Mouse (Mus musculus): ENCODE measurements around the gene Tex11. TPM values are rescaled to one million over a fixed set of nuclear protein-coding genes. Genes with fewer than 3 reads are reported as not detected.

Tex11 gene
- not detected in 2 replicates for polyA plus RNA-seq (2015; fragmentation: Nextera tagmentation; extraction: Ambion mirVana)

DNA sequence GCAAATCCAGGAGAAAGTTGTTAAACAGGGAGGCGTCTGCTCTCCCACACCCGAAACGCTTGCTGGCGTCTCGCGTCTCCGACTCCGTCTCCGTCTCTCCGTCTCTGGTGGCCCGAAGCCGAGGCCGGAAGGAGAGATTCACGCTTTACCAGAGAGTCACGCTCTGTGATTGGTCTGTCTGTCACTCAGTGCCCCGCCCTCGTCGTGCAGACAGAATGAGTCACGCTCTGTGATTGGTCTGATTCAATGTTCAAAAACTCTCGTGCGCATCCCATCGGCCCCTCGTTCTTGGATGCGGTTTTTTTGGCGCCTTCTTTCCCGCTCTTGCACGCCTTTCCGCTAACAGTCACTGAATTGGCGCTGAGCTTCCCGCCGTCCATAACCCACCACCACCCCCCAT is at the start of gene Tex11:
Tex11 (minus strand) TSS at position 127 of the 400 bp plus-strand sequence.

DNA sequence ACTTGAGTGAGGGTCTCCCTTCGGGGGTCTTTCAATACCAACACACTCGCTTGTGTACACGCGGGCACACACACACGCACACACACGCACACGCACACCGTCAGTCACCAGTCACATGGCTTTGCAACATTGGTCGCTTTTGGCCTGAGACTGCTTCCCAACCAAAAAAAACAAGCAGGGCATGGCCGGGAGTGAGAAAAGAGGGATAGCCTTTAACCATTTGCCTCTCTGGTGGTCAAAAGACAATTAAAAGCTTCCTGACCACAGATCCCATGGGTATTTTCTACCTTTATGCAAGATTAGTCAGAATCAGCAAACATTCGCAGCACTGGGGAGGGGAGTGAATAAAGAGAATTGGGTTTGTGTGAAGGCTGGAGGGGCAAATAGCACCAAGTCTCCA is 26.5 kb upstream of the Tex11 start, which contains the start of gene Slc7a3:
Slc7a3 (minus strand) TSS at position 101 of the 400 bp plus-strand sequence.

Other genes starting within 250 kb of the Tex11 start
- gene Slc7a3, start 26.4 kb upstream of the Tex11 start, polyA plus RNA-seq (2015; fragmentation: Nextera tagmentation; extraction: Ambion mirVana), result 0.11 and 0.14 TPM in 2 replicates
- 33.3 and 36.4 TPM in 2 replicates for gene Snx12, start 162.9 kb upstream of the Tex11 start, polyA plus RNA-seq (2015; fragmentation: Nextera tagmentation; extraction: Ambion mirVana)
- gene Foxo4, start 194.9 kb upstream of the Tex11 start, polyA plus RNA-seq (2015; fragmentation: Nextera tagmentation; extraction: Ambion mirVana), result 3.1 and 3.7 TPM in 2 replicates
- not detected in 2 replicates for gene Gm614, start 204.3 kb upstream of the Tex11 start, polyA plus RNA-seq (2015; fragmentation: Nextera tagmentation; extraction: Ambion mirVana)
- gene Il2rg, start 208.6 kb upstream of the Tex11 start, polyA plus RNA-seq (2015; fragmentation: Nextera tagmentation; extraction: Ambion mirVana), result 11.1 and 14.7 TPM in 2 replicates
- gene Gm20489, start 209.4 kb upstream of the Tex11 start, polyA plus RNA-seq (2015; fragmentation: Nextera tagmentation; extraction: Ambion mirVana), result not detected in 2 replicates
- 14.7 and 19.2 TPM in 2 replicates for gene Med12, start 214.4 kb upstream of the Tex11 start, polyA plus RNA-seq (2015; fragmentation: Nextera tagmentation; extraction: Ambion mirVana)
- 1.1 and 1.4 TPM in 2 replicates for gene Nlgn3, start 239.5 kb upstream of the Tex11 start, polyA plus RNA-seq (2015; fragmentation: Nextera tagmentation; extraction: Ambion mirVana)

All from skeletal muscle tissue, postnatal 0 days (tissue).